Mouse (Mus musculus) heart, postnatal 0 days (tissue): Measurements from ENCODE around the gene Ccser1.
"Not testable (repeated sequence)": the region's sequence is repeated elsewhere in the genome, so short reads cannot be mapped to it uniquely, and the experiment has no call there.

Experiments
- CTCF ChIP-seq: IDR thresholded peaks from 2 replicates; pipeline ENCODE4 v1.5.1; 2016; ENCODE audit warnings: antibody characterized with exemption, control low read depth, low read depth
- EP300 ChIP-seq: IDR thresholded peaks from 2 replicates; pipeline ENCODE4 v1.6.1; 2016; ENCODE audit warnings: antibody characterized with exemption, low read depth

DNA sequence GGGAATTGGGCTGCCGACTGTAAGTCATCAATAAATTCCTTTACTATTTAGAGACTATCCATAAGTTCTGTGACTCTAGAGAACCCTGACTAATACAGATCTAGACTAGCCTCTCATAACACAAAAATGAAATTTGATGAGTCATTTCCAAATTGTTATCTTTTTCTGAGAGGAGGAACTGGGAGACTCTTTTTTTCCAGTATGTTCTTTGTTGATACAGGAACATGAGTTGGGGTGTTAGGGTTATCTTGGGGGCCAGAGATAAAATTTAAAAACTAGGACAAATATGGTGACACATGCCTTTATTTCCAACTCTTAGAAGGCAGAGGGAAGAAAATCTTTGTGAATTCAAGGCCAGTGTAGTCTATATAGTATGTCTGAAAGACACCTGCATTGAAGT lies 75.8 kb downstream of the Ccser1 start:
- TF ChIP-seq CTCF, EP300: not testable (repeated sequence)
